Mouse (Mus musculus): ENCODE data around the gene Gm21897. TPM values are rescaled to one million over a fixed set of nuclear protein-coding genes. Genes with fewer than 3 reads are reported as not detected.

Gm21897 gene
- not detected for polyA plus RNA-seq (2015; fragmentation: Illumina TruSeq; extraction: RNeasy Lipid Tissue Mini Kit (QIAGEN cat#74804); ENCODE audit: insufficient read depth, low replicate concordance)

GRCm38 (mm10) chr16:15317158-15317557 lies at the start of gene Gm21897:
Gene Gm21897, plus strand, starts transcription at chr16:15317458.

Data from spleen, adult 10 weeks (tissue).